Mouse (Mus musculus): ENCODE results near the gene Zdhhc22. TPM values are rescaled to one million over a fixed set of nuclear protein-coding genes. Genes with fewer than 3 reads are reported as not detected.

The Zdhhc22 gene
- total and polyA plus RNA-seq, 3 experiments, result 0.10 TPM; not detected in 2

DNA sequence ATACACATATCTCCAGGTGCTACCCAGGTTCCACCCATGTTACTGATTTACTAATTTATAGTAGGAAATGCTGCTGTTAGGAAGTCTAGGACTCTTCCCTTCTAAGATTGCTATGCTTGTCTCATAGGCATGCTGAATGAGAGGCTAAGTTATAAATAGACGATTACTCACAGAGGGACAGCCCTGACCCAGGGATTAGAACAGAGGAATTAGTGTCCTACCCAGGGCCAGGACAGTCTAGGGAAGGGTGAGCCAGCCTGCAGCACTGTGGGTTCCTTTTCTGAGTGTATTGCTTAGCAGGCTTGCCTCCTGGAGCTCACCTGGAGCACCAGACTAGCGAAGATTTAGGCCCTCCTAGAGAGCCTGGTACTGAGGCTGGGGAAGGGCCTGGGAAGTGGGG lies 34.3 kb downstream of the Zdhhc22 start:
- Histone ChIP-seq H3K9me3 (replicated peaks; ENCODE audit: insufficient read depth, low read length) (no peaks in the 10 kb centered on the region), H3K4me1 (ENCODE audit: control insufficient read depth in 1 of 2, insufficient read depth in 2 of 2, low read length in 2 of 2) (peaks cover 2 to 5% of the 10 kb centered on the region in 2 experiments), H3K79me2 (ENCODE audit: control insufficient read depth, insufficient read depth, low read length, poor library complexity) (peaks cover 11% of the 10 kb centered on the region), H3K27me3 (ENCODE audit: control insufficient read depth in 1 of 2, insufficient read depth in 2 of 2, low read length in 2 of 2) (no peaks in the 10 kb centered on the region), H3K4me3 (ENCODE audit: control insufficient read depth in 1 of 2, insufficient read depth in 1 of 2, low read depth in 2 of 2, low read length in 2 of 2) (no peak overlapping the region), H3K27ac (ENCODE audit: control insufficient read depth, low read depth, low read length) (no peak overlapping the region), H3K9ac (ENCODE audit: control insufficient read depth, low read depth, low read length, poor library complexity, severe bottlenecking) (no peak overlapping the region), H3K36me3 (ENCODE audit: control insufficient read depth in 1 of 2, insufficient read depth in 2 of 2, low read length in 2 of 2) (peaks cover 6 to 30% of the 10 kb centered on the region in 2 experiments)
- no peak for TF ChIP-seq MXI1 (IDR thresholded peaks at IDR 0.05; ENCODE audit: low read depth, low read length)
- no peak for TF ChIP-seq ETS1 (IDR thresholded peaks at IDR 0.05; ENCODE audit: low read depth, low read length)
- TF ChIP-seq GABPA (IDR thresholded peaks at IDR 0.05; ENCODE audit: low read depth, low read length), result no peak
- TF ChIP-seq JUND (IDR thresholded peaks at IDR 0.05; ENCODE audit: low read depth, low read length), result no peak
- TF ChIP-seq RCOR1 (IDR thresholded peaks at IDR 0.05; ENCODE audit: low read depth, low read length), result no peak
- no peak for DNase-seq (ENCODE audit: low read depth, low spot score)

DNA sequence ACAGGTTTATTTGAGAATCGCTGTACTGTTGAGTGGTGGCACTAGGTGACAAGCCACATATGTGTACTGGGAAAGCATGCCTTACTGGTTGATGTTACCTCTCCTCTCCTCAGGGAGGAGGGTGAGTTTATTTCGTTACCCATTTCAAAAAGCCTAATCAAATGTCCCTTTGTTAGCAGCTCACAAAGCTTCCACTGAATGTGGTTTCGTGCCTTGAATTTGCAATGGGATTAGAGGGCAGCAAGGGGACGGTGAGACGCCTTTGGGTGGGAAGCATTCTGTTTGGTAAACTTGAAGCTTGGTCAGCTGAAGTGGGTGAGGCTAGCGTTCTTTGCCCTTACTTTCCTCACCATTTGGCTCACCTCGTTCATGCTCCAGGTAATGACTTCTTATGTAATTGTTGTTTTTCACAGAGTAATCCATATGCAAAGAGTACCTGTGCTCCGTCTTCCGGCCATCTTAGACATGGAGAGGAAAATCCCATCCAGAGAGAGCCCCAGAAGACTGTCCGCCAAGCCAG lies 37.8 kb downstream of the Zdhhc22 start:
- no peaks in the 10 kb centered on the region for H3K27me3 ChIP-seq (ENCODE audit: control insufficient read depth in 1 of 2, insufficient read depth in 2 of 2, low read length in 2 of 2)
- H3K4me3 ChIP-seq (ENCODE audit: control insufficient read depth in 1 of 2, insufficient read depth in 1 of 2, low read depth in 2 of 2, low read length in 2 of 2), result no peak overlapping the region
- H3K9ac ChIP-seq (ENCODE audit: control insufficient read depth, low read depth, low read length, poor library complexity, severe bottlenecking), result no peak overlapping the region
- DNase-seq (ENCODE audit: low read depth, low spot score), result no peak
- no peak overlapping the region for H3K27ac ChIP-seq (ENCODE audit: control insufficient read depth, low read depth, low read length)
- peaks cover 34% of the 10 kb centered on the region for H3K79me2 ChIP-seq (ENCODE audit: control insufficient read depth, insufficient read depth, low read length, poor library complexity)
- peaks cover 25 to 26% of the 10 kb centered on the region in 2 experiments for H3K36me3 ChIP-seq (ENCODE audit: control insufficient read depth in 1 of 2, insufficient read depth in 2 of 2, low read length in 2 of 2)
- H3K9me3 ChIP-seq (replicated peaks; ENCODE audit: insufficient read depth, low read length), result no peaks in the 10 kb centered on the region
- peaks cover 11 to 20% of the 10 kb centered on the region in 2 experiments for H3K4me1 ChIP-seq (ENCODE audit: control insufficient read depth in 1 of 2, insufficient read depth in 2 of 2, low read length in 2 of 2)
- TF ChIP-seq JUND (IDR thresholded peaks at IDR 0.05; ENCODE audit: low read depth, low read length) (no peak), CHD2 (IDR thresholded peaks at IDR 0.05; ENCODE audit: low read length) (no peak), E2F4 (IDR thresholded peaks at IDR 0.05; ENCODE audit: borderline replicate concordance, low read depth, low read length) (no peak), POLR2AphosphoS5 (IDR thresholded peaks at IDR 0.05; ENCODE audit: borderline replicate concordance, low read depth, low read length) (no peak), UBTF (IDR thresholded peaks at IDR 0.05; ENCODE audit: borderline replicate concordance, insufficient read depth, low read depth, low read length) (no peak), ELF1 (IDR thresholded peaks at IDR 0.05; ENCODE audit: low read depth, low read length) (no peak), HCFC1 (IDR thresholded peaks at IDR 0.05; ENCODE audit: low read depth, low read length) (no peak), CTCF (IDR thresholded peaks at IDR 0.05 in 2 of 3, conservative IDR thresholded peaks at IDR 0.05 in 1 of 3; ENCODE audit: control insufficient read depth in 1 of 3, insufficient read depth in 1 of 3, low read depth in 2 of 3, low read length in 3 of 3, poor library complexity in 1 of 3, severe bottlenecking in 1 of 3) (no peak), USF1 (IDR thresholded peaks at IDR 0.05; ENCODE audit: low read depth, low read length) (no peak), POLR2A (IDR thresholded peaks at IDR 0.05; ENCODE audit: control insufficient read depth in 1 of 2, insufficient read depth in 1 of 2, low read depth in 1 of 2, low read length in 2 of 2, poor library complexity in 1 of 2) (no peak), ETS1 (IDR thresholded peaks at IDR 0.05; ENCODE audit: low read depth, low read length) (no peak), SMC3 (IDR thresholded peaks at IDR 0.05; ENCODE audit: low read depth, low read length) (no peak), GATA1 (IDR thresholded peaks at IDR 0.05; ENCODE audit: low read depth, low read length) (no peak), MYB (IDR thresholded peaks at IDR 0.05; ENCODE audit: low read depth, low read length) (no peak), EP300 (IDR thresholded peaks at IDR 0.05; ENCODE audit: low read depth in 1 of 2, low read length in 2 of 2) (no peak), ZC3H11A (IDR thresholded peaks at IDR 0.05; ENCODE audit: low read depth, low read length) (no peak), SIN3A (IDR thresholded peaks at IDR 0.05; ENCODE audit: low read length) (no peak), MEF2A (IDR thresholded peaks at IDR 0.05; ENCODE audit: extremely low read depth, insufficient replicate concordance, low read depth, low read length, poor library complexity, severe bottlenecking) (no peak), RAD21 (IDR thresholded peaks at IDR 0.05; ENCODE audit: low read depth, low read length) (no peak)
